Mouse (Mus musculus): ENCODE measurements at regions not wholly inside any gene's neighbourhood (a gene's known extent, or its start where the extent isn't known, plus 50 kb on each side); places are given as distances from the start of the nearest gene placed in this dataset.

DNA sequence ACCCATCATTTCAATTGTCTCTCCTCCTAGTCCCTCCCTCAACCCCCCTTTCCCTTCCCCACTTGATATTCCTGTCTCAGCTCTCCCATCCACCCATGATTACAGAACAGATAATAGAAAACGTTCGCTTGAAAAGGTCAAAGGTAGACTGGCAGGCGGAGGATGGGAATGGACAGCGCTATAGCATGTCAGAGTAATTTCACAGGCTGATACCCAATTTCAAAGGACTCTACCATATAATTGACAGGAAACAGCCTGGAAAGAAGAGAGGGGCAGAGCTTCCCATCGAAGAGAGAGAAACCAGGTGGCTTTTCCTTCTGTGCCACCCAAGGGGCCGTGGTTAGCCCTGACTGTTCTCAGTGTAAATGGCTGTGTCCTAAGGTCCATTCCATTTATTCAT, 140.2 kb upstream of the Atxn1 start:
- TF ChIP-seq POLR2A (IDR thresholded peaks at IDR 0.05; ENCODE audit: borderline replicate concordance, control insufficient read depth, low read depth, low read length): no peak
- TF ChIP-seq CTCF (IDR thresholded peaks at IDR 0.05; ENCODE audit: control insufficient read depth, insufficient read depth, low read length): no peak

Data from bone marrow, adult 2 months (tissue).